Mouse (Mus musculus) gastrocnemius, adult 18-20 months (tissue): ENCODE measurements around the gene Nkrf. TPM values are rescaled to one million over a fixed set of nuclear protein-coding genes. Genes with fewer than 3 reads are reported as not detected.
"Not testable (repeated sequence)": the region's sequence is repeated elsewhere in the genome, so short reads cannot be mapped to it uniquely, and the experiment has no call there.

Experiments
- DNase-seq: peaks from one replicate; pipeline ENCODE4 v3.0.0; 2021; ENCODE audit warnings: low spot score
- long read RNA-seq, 2 experiments: library from polyadenylated mRNA; stranded (forward); transcript quantifications; one replicate each; pipeline ENCODE4 v2.0.0; 2021
- total RNA-seq, 2 experiments: library from RNA; stranded (reverse); gene quantifications; 2 replicates each; pipeline ENCODE4 v1.2.3; 2021

Nkrf gene
- total RNA-seq: 1 to 10 TPM; 2.9 to 3.1 TPM
- long read RNA-seq, experiment 1, partial matches to known transcripts: 0 of 2 reads
- long read RNA-seq, experiment 1, other reads (novel, unspliced or antisense): 0 of 2 reads
- long read RNA-seq, experiment 2: 0 reads

DNA sequence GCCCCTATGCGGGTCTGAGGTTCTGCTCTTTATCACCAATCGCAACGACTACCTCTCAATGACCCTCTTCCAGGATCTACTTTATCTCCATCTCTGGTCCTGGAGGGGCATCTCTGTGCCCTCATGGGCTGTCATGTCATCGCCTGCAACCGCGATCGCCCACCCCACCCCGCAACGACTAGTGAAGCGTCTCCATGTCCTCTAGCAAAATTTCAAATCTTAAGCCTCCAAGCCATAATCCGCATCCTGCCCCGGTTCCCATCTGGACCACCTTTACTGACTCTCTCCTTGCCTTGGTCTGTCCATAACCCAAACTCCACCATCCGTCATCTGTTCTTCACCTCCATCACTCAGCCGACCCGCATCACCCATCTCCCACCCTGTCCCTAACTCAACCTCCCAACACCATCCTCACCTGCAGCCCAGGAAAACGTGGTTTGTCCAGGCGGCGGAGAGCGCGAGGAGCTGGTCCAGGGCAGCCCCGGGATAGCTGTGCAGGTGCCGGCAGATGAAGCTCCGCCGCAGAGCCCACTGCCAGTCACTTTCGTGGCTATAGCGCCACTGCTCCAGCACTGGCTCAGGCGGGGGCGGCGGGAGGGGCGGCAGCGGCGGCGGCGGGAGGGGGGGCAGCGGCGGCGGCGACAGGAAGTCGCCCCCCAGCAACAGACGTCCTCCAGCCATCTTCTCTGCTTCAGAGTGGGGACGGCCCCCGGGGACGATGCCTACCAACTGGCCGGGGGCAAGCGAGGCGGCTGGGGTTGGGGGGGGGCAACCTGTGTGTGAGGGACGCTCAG, at the start of gene Nkrf:
Gene Nkrf (minus strand): TSS at position 579 of the 794 bp plus-strand sequence.
- peak; percentile 3 for DNase-seq

DNA sequence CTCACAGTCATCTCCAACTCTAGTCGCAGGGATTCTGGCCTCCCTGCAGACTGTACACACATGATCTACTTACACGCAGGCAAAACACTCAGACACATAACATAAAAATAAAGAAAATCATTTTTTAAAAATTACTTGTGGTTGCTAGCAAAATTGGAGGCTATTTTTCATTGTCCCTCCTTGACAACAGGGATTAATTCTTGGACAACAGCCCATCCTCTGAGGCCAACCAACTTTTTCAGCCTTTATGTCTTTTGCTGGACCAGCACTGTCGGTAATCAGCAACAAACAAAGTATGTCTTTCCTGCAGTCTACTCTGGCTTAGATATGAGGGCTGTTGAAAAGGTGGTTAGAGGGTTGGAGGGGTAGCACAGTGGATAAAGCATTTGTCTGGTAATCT, 38.4 kb upstream of the Nkrf start:
- DNase-seq: no peak

DNA sequence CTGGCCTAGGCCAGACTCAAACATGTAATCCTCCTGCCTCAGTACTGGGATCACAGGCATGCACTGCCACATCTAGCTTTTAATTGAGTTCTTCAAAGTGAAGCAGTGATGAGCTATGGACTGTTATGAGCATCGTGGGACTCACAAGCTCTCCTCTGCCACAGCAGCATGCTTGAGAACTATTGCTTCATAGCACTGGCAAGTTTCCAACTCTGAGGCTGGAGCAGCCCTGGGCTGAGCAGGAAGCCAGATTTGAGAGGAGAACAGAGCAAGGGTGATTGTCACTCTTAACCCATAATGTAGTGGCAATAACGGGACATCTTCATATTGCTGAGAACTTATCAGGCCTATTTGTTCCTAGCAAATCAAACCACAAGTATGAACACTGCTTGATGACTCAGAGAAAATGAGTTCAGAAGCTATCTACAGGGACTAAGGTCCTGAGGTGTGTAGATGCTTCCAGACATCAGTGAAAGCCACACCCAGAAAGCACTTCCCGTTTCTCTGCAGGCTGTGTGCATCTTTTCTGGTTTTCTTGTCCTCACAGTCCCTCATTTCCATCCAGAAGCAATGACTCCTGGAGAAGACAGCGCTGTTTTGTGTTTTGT, 37.2 kb upstream of the Nkrf start:
- peak; percentile 61 for DNase-seq

- no peak for DNase-seq
Observed at GRCm38 (mm10) chrX:36935326-36935966, 32.7 kb upstream of the Nkrf start.

- DNase-seq: no peak
Observed at GRCm38 (mm10) chrX:36930574-36930973, 27.9 kb upstream of the Nkrf start.

GRCm38 (mm10) chrX:36929694-36930093, 27.0 kb upstream of the Nkrf start:
- DNase-seq: no peak

GRCm38 (mm10) chrX:36928791-36929190, 26.1 kb upstream of the Nkrf start:
- no peak for DNase-seq

GRCm38 (mm10) chrX:36921346-36921745, 18.6 kb upstream of the Nkrf start:
- no peak for DNase-seq

DNA sequence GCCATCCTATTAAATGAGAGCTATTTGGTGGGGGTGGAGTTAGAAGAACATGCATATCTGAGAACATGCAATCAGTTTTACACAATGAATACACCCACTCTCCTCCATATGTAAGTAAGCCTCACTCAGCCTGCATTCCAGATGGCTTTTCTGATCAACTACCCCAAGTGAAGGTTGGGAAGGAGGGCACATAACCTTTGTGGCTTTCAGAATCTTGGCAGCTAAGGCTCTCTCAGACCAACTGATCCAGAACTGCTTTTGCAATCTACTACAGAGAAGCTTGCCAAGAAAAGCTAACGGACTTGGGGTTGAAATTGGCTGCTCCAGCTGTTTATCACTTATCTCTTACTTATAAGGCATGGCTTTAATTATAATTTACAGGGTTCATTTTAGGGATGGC, 15.1 kb upstream of the Nkrf start:
- DNase-seq: no peak

DNA sequence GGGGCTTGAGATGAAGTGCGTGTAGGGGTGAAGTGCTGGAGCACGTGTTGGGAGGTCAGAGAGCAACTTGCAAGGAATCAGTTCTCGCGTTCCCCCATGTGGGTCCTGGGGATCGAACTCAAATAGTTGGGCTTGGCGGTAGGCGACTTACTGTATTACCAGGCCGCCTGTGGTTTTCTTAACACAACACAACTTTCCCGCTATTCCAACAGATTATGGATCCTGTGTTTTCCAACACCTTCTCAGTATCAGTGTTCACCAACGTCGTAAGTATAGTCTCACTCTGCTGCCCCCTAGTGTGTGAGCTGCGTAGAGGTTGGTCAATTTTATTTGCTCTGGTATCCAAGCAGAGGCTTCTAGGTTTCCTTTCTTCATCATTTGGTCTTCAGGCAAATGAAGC, 8.6 kb upstream of the Nkrf start:
- DNase-seq: peak; percentile 37

GRCm38 (mm10) chrX:36906539-36906938, 3.8 kb upstream of the Nkrf start:
- no peak for DNase-seq

GRCm38 (mm10) chrX:36903115-36903768, 543 bp upstream of the Nkrf start:
- peak; percentile 92 for DNase-seq

DNA sequence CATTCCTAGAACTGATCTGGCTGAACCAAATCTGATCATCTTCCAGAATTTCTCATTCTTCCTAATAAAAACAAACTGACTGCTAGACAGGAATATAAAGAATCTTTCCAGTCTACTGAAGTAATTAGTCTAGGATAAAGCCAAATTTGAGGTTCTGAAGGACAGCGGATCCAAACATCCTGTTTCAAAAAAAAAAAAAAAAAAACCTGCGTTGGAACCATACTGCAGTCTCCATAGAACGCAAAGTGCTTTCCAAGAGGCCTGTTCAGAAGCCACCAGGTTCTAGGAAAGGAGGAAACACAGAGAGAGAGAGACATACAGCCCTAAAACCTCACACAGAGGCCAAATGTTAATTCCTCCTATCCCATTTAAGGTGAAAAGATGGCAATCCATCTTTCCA, 1.0 kb downstream of the Nkrf start:
- no peak for DNase-seq

GRCm38 (mm10) chrX:36898931-36899330, 3.8 kb downstream of the Nkrf start:
- DNase-seq: not testable (repeated sequence)

GRCm38 (mm10) chrX:36884719-36885118, 18.0 kb downstream of the Nkrf start:
- no peak for DNase-seq

- DNase-seq: no peak
Observed at GRCm38 (mm10) chrX:36874704-36875128, 28.0 kb downstream of the Nkrf start.

- DNase-seq: peak; percentile 87
Observed at GRCm38 (mm10) chrX:36874178-36874696, 28.5 kb downstream of the Nkrf start.

DNA sequence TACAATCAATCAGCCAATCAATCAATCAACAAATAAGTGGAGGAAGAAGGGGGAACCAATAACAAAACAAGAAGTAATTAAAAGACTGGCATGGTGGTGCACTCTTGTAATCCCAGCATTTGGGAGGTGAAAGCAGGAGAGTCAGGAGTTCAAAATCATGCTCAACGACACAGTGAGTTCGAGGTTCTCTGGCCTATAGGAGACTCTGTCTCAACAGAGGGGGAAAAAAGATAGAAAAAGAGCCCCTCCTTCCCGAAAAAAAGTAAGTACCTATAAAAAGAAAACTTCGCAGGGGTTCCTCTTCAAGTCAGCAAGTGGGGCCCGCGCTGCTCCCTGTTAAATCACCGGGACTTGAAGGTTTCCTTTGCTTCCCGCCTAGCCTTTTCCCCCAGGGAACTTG, 28.9 kb downstream of the Nkrf start, which contains the start of the genes Ube2a and C330007P06Rik:
Gene Ube2a (plus strand): TSS at position 136 of the 400 bp plus-strand sequence.
Gene C330007P06Rik (minus strand): TSS at position 347 of the 400 bp plus-strand sequence.
- no peak for DNase-seq

- no peak for DNase-seq
Observed at GRCm38 (mm10) chrX:36870372-36870771, 32.3 kb downstream of the Nkrf start.

GRCm38 (mm10) chrX:36864609-36865328, 37.9 kb downstream of the Nkrf start:
- no peak for DNase-seq
